Mouse (Mus musculus): ENCODE measurements around the gene Klhl25.
"Not testable (repeated sequence)": the region's sequence is repeated elsewhere in the genome, so short reads cannot be mapped to it uniquely, and the experiment has no call there.

Gene Klhl25

GRCm38 (mm10) chr7:75845936-75846335, 2.2 kb upstream of the Klhl25 start:
- DNase-seq (ENCODE audit: low spot score) = no peak

GRCm38 (mm10) chr7:75846942-75847341, 1.2 kb upstream of the Klhl25 start:
- DNase-seq (ENCODE audit: low spot score) = no peak

- DNase-seq (ENCODE audit: low spot score) = no peak
These were observed 621 bp upstream of the Klhl25 start for GRCm38 (mm10) chr7:75847489-75847888.

GRCm38 (mm10) chr7:75848776-75849670, 913 bp downstream of the Klhl25 start:
- no peak for DNase-seq (ENCODE audit: low spot score)

GRCm38 (mm10) chr7:75850396-75850795, 2.3 kb downstream of the Klhl25 start:
- not testable (repeated sequence) for DNase-seq (ENCODE audit: low spot score)

GRCm38 (mm10) chr7:75851290-75851689, 3.2 kb downstream of the Klhl25 start:
- DNase-seq (ENCODE audit: low spot score) = no peak

- peak; percentile 73 for DNase-seq (ENCODE audit: low spot score)
These were observed 4.3 kb downstream of the Klhl25 start for GRCm38 (mm10) chr7:75852363-75852762.

GRCm38 (mm10) chr7:75853171-75853830, 5.2 kb downstream of the Klhl25 start:
- DNase-seq (ENCODE audit: low spot score) = no peak

- DNase-seq (ENCODE audit: low spot score) = no peak
These were observed 6.3 kb downstream of the Klhl25 start for GRCm38 (mm10) chr7:75854231-75854925.

- no peak for DNase-seq (ENCODE audit: low spot score)
These were observed 6.9 kb downstream of the Klhl25 start for GRCm38 (mm10) chr7:75855028-75855427.

GRCm38 (mm10) chr7:75856259-75856658, 8.1 kb downstream of the Klhl25 start:
- no peak for DNase-seq (ENCODE audit: low spot score)

GRCm38 (mm10) chr7:75859771-75860196, 11.7 kb downstream of the Klhl25 start:
- DNase-seq (ENCODE audit: low spot score) = no peak

GRCm38 (mm10) chr7:75861638-75862426, 13.7 kb downstream of the Klhl25 start:
- DNase-seq (ENCODE audit: low spot score) = not testable (repeated sequence)

- not testable (repeated sequence) for DNase-seq (ENCODE audit: low spot score)
These were observed 14.3 kb downstream of the Klhl25 start for GRCm38 (mm10) chr7:75862427-75862781.

- DNase-seq (ENCODE audit: low spot score) = not testable (repeated sequence)
These were observed 15.3 kb downstream of the Klhl25 start for GRCm38 (mm10) chr7:75863248-75863911.

- no peak for DNase-seq (ENCODE audit: low spot score)
These were observed 16.9 kb downstream of the Klhl25 start for GRCm38 (mm10) chr7:75865026-75865425.

GRCm38 (mm10) chr7:75866557-75866956, 18.4 kb downstream of the Klhl25 start:
- no peak for DNase-seq (ENCODE audit: low spot score)

GRCm38 (mm10) chr7:75868687-75869086, 20.6 kb downstream of the Klhl25 start:
- DNase-seq (ENCODE audit: low spot score) = no peak

- no peak for DNase-seq (ENCODE audit: low spot score)
These were observed 22.4 kb downstream of the Klhl25 start for GRCm38 (mm10) chr7:75870551-75870950.

GRCm38 (mm10) chr7:75872255-75872654, 24.1 kb downstream of the Klhl25 start:
- no peak for DNase-seq (ENCODE audit: low spot score)

GRCm38 (mm10) chr7:75872697-75873096, 24.6 kb downstream of the Klhl25 start:
- DNase-seq (ENCODE audit: low spot score) = no peak
